In the genomic region with DNA sequence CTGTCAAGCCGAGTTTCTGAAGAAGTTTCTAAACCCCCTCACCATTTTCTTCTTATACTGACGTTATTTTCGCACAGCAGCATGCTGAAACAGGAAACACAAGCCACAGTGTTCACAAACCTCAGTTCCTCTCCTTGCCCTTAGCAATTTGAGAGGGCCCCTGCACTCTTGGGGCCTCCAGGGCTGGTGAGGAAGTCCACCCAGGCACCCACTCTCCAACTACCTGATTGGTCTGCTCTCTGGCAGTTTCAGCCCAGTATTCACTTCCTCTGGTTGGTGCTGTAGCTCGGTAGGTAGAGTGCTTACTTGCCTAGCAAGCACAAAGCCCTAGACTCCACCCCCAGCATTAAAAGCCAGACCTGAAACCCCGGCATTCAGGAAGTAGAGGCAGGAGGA, we compare ENCODE assay signal across 8 mouse cellular contexts. TPM values are rescaled to one million over a fixed set of nuclear protein-coding genes. Genes with fewer than 3 reads are reported as not detected.
A peak's percentile ranks its signal among the peaks of the same experiment; 100 is the strongest.
DNase-seq lines count a peak whose midpoint lies in the region; ATAC-seq lines count a peak whose summit lies in the region.

A gene (minus strand): TSS at position 321 of the 396 bp plus-strand sequence.

- H3K36me3 ChIP-seq in macrophage (ENCODE audit: inconsistent target): peaks cover 18% of the 10 kb centered on the region; the same call in 1 of the 2 replicates

- peak within 1 kb of the TSS; percentile 88 for H3K27ac ChIP-seq in macrophage

- peak; percentile 35 for DNase-seq in layer of hippocampus, adult 11-12 months (ENCODE audit: low spot score)
- no peak for DNase-seq in layer of hippocampus, adult 8-10 months (ENCODE audit: low spot score in 2 of 2)
- DNase-seq in thymus, postnatal 10 days (ENCODE audit: low spot score in 2 of 2): peak; percentile 79 to 85
- DNase-seq in frontal cortex, postnatal 36 days (ENCODE audit: low spot score in 2 of 2): no peak
- DNase-seq in ovary, postnatal 10 days (ENCODE audit: low spot score): no peak
- DNase-seq in adipocyte (ENCODE audit: low spot score): no peak

- peak within 1 kb of the TSS; percentile 50 for H3K4me3 ChIP-seq in macrophage (ENCODE audit: inconsistent target)

- peaks cover 38% of the 10 kb centered on the region for H3K79me2 ChIP-seq in macrophage (ENCODE audit: inconsistent target)

- WGBS in macrophage (ENCODE audit: missing documents): 1% methylated on average over 5 of the region's 5 CpGs

- ATAC-seq in erythroblast, adult 5-6 weeks (replicated peaks; ENCODE audit: low FRiP score, poor library complexity, severe bottlenecking): no peak

RNA-seq across cellular contexts. Expression of the gene that starts here (rescaled TPM):
- total RNA-seq in layer of hippocampus, adult 8-10 months (2022): 1 to 10 TPM; 1.2 to 8.0 (median 5.2) TPM
- 11.9 and 23.1 TPM in 2 replicates for total RNA-seq in erythroblast, adult 5-6 weeks (2015; ENCODE audit: low replicate concordance)
- total RNA-seq in erythroblast, adult 5-6 weeks (2017; ENCODE audit: low replicate concordance): 18.1 and 40.7 TPM in 2 replicates
- 100 to 1,000 TPM in 4 of 26 experiments, 10 to 100 TPM in 14, 1 to 10 TPM in 8; 1.4 to 135 (median 39.9) TPM for total RNA-seq in macrophage (2018; cell fraction: chromatin; rRNA removed)
- 10 to 100 TPM in 24 of 26 experiments, 1 to 10 TPM in 2; 7.9 to 35.0 (median 23.5) TPM for total RNA-seq in macrophage (2018; cell fraction: cytosol; rRNA removed)
- total RNA-seq in macrophage (2018; cell fraction: nucleus; rRNA removed): 10 to 100 TPM in 21 of 26 experiments, 1 to 10 TPM in 5; 6.1 to 69.8 (median 28.1) TPM
- 10.8 to 32.5 TPM (median 15.4 TPM) in 3 replicates for polyA plus RNA-seq in macrophage (2018)

Comparison
In these comparisons a context has a peak if more than half of its experiments do, and no peak if none do; other contexts are left out.
1. DNase-seq: peak in layer of hippocampus, adult 11-12 months (single experiment) and thymus, postnatal 10 days (2 of 2); none in layer of hippocampus, adult 8-10 months (0 of 2), frontal cortex, postnatal 36 days (0 of 2), ovary, postnatal 10 days (single experiment) and adipocyte (single experiment).